Mouse (Mus musculus): ENCODE measurements around the gene Slit3.

DNA sequence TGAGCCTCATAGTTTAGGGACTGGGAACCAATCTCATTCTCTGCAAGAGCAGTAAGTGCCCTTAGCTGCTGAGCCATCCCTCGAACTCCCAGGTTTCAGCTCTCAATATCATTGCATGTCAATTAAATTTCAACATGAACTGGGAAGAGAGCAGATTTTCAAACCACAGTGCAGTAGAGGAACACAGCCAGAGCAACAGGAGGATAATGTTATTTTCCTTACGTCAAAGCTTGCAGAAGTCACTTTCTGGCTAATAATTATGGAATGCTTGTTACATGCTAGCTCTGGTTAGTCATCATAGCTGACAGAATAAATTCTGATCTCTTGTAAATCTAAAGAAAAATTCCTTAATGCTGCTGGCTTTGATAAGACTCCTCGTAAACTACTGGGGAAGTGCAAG lies 210.5 kb downstream of the Slit3 start:
- TF ChIP-seq CTCF (IDR thresholded peaks at IDR 0.05; ENCODE audit: borderline replicate concordance, control insufficient read depth, extremely low read depth, insufficient read depth, low read length, poor library complexity) (no peak), POLR2A (IDR thresholded peaks at IDR 0.05; ENCODE audit: control insufficient read depth, extremely low read depth, insufficient read depth, low read length, poor library complexity) (no peak)

All from thymus, adult 2 months (tissue).